Mouse (Mus musculus): ENCODE results near the gene Cdh11. TPM values are rescaled to one million over a fixed set of nuclear protein-coding genes. Genes with fewer than 3 reads are reported as not detected.
A peak's percentile ranks its signal among the peaks of the same experiment; 100 is the strongest.
"Not testable (repeated sequence)": the region's sequence is repeated elsewhere in the genome, so short reads cannot be mapped to it uniquely, and the experiment has no call there.

The Cdh11 gene
- polyA plus RNA-seq, 1 experiment from 2014 or later, result 36.0 TPM

- WGBS, result 10% methylated on average over 10 of the region's 10 CpGs
- Histone ChIP-seq H3K36me3 (ENCODE audit: control insufficient read depth, insufficient read depth) (no peaks in the 10 kb centered on the region), H3K9ac (replicated peaks; ENCODE audit: low read depth, low read length) (no peak overlapping the region), H3K27ac (ENCODE audit: low read length) (no peak overlapping the region), H3K4me3 (replicated peaks; ENCODE audit: low read length) (no peak overlapping the region), H3K27me3 (replicated peaks; ENCODE audit: control insufficient read depth, insufficient read depth, low read length) (no peaks in the 10 kb centered on the region), H3K9me3 (ENCODE audit: control insufficient read depth, low read length) (no peaks in the 10 kb centered on the region), H3K4me1 (replicated peaks; ENCODE audit: control insufficient read depth, insufficient read depth, low read length) (peaks cover 11% of the 10 kb centered on the region), H3K4me2 (ENCODE audit: low read length) (no peak overlapping the region)
- ATAC-seq, result peak; percentile 57
Measured at GRCm38 (mm10) chr8:102726206-102726935, 59.1 kb downstream of the Cdh11 start.

GRCm38 (mm10) chr8:102725496-102725895 lies 59.9 kb downstream of the Cdh11 start:
- WGBS, result 44% methylated on average over 3 of the region's 3 CpGs
- Histone ChIP-seq H3K9me3 (ENCODE audit: control insufficient read depth, low read length) (no peaks in the 10 kb centered on the region), H3K4me3 (replicated peaks; ENCODE audit: low read length) (no peak overlapping the region), H3K27ac (ENCODE audit: low read length) (0 out of 2 replicates have a peak overlapping the region, but pooled peaks have one; percentile 8), H3K36me3 (ENCODE audit: control insufficient read depth, insufficient read depth) (no peaks in the 10 kb centered on the region), H3K4me2 (ENCODE audit: low read length) (no peak overlapping the region), H3K4me1 (replicated peaks; ENCODE audit: control insufficient read depth, insufficient read depth, low read length) (peaks cover 11% of the 10 kb centered on the region), H3K9ac (replicated peaks; ENCODE audit: low read depth, low read length) (no peak overlapping the region), H3K27me3 (replicated peaks; ENCODE audit: control insufficient read depth, insufficient read depth, low read length) (no peaks in the 10 kb centered on the region)
- ATAC-seq, result peak; percentile 88

GRCm38 (mm10) chr8:102715956-102716355 lies 69.5 kb downstream of the Cdh11 start:
- no peak overlapping the region for H3K4me2 ChIP-seq (ENCODE audit: low read length)
- no peaks in the 10 kb centered on the region for H3K9me3 ChIP-seq (ENCODE audit: control insufficient read depth, low read length)
- H3K4me1 ChIP-seq (replicated peaks; ENCODE audit: control insufficient read depth, insufficient read depth, low read length), result no peaks in the 10 kb centered on the region
- no peak overlapping the region for H3K4me3 ChIP-seq (replicated peaks; ENCODE audit: low read length)
- 49% methylated on average over 4 of the region's 4 CpGs for WGBS
- no peak overlapping the region for H3K27ac ChIP-seq (ENCODE audit: low read length)
- H3K36me3 ChIP-seq (ENCODE audit: control insufficient read depth, insufficient read depth), result no peaks in the 10 kb centered on the region; the same call in 1 of the 2 replicates
- no peak for ATAC-seq
- H3K27me3 ChIP-seq (replicated peaks; ENCODE audit: control insufficient read depth, insufficient read depth, low read length), result no peaks in the 10 kb centered on the region
- H3K9ac ChIP-seq (replicated peaks; ENCODE audit: low read depth, low read length), result no peak overlapping the region

- H3K36me3 ChIP-seq (ENCODE audit: control insufficient read depth, insufficient read depth), result no peaks in the 10 kb centered on the region
- H3K9ac ChIP-seq (replicated peaks; ENCODE audit: low read depth, low read length), result no peak overlapping the region
- H3K9me3 ChIP-seq (ENCODE audit: control insufficient read depth, low read length), result no peaks in the 10 kb centered on the region
- no peak overlapping the region for H3K27ac ChIP-seq (ENCODE audit: low read length)
- H3K4me1 ChIP-seq (replicated peaks; ENCODE audit: control insufficient read depth, insufficient read depth, low read length), result no peaks in the 10 kb centered on the region
- ATAC-seq, result no peak
- H3K4me3 ChIP-seq (replicated peaks; ENCODE audit: low read length), result no peak overlapping the region
- WGBS, result 11% methylated on average over 7 of the region's 7 CpGs
- H3K4me2 ChIP-seq (ENCODE audit: low read length), result no peak overlapping the region
- no peaks in the 10 kb centered on the region for H3K27me3 ChIP-seq (replicated peaks; ENCODE audit: control insufficient read depth, insufficient read depth, low read length)
Measured at GRCm38 (mm10) chr8:102707305-102707704, 78.1 kb downstream of the Cdh11 start.

- Histone ChIP-seq H3K4me3 (replicated peaks; ENCODE audit: low read length) (no peak overlapping the region), H3K4me2 (ENCODE audit: low read length) (no peak overlapping the region), H3K9ac (replicated peaks; ENCODE audit: low read depth, low read length) (no peak overlapping the region), H3K27me3 (replicated peaks; ENCODE audit: control insufficient read depth, insufficient read depth, low read length) (no peaks in the 10 kb centered on the region), H3K4me1 (replicated peaks; ENCODE audit: control insufficient read depth, insufficient read depth, low read length) (no peaks in the 10 kb centered on the region), H3K36me3 (ENCODE audit: control insufficient read depth, insufficient read depth) (no peaks in the 10 kb centered on the region), H3K27ac (ENCODE audit: low read length) (no peak overlapping the region), H3K9me3 (ENCODE audit: control insufficient read depth, low read length) (no peaks in the 10 kb centered on the region)
- 54% methylated on average over 7 of the region's 7 CpGs for WGBS
- no peak for ATAC-seq
Measured at GRCm38 (mm10) chr8:102705376-102705905, 80.0 kb downstream of the Cdh11 start.

- Histone ChIP-seq H3K36me3 (ENCODE audit: control insufficient read depth, insufficient read depth) (no peaks in the 10 kb centered on the region), H3K4me3 (replicated peaks; ENCODE audit: low read length) (no peak overlapping the region), H3K4me2 (ENCODE audit: low read length) (no peak overlapping the region), H3K27me3 (replicated peaks; ENCODE audit: control insufficient read depth, insufficient read depth, low read length) (no peaks in the 10 kb centered on the region), H3K4me1 (replicated peaks; ENCODE audit: control insufficient read depth, insufficient read depth, low read length) (peaks cover 7% of the 10 kb centered on the region), H3K9ac (replicated peaks; ENCODE audit: low read depth, low read length) (no peak overlapping the region), H3K27ac (ENCODE audit: low read length) (no peak overlapping the region), H3K9me3 (ENCODE audit: control insufficient read depth, low read length) (no peaks in the 10 kb centered on the region)
- ATAC-seq, result no peak
- 28% methylated on average over 1 of the region's 1 CpGs for WGBS
Measured at GRCm38 (mm10) chr8:102700245-102700644, 85.2 kb downstream of the Cdh11 start.

- H3K9ac ChIP-seq (replicated peaks; ENCODE audit: low read depth, low read length), result no peak overlapping the region
- peaks cover 7% of the 10 kb centered on the region for H3K4me1 ChIP-seq (replicated peaks; ENCODE audit: control insufficient read depth, insufficient read depth, low read length)
- no peaks in the 10 kb centered on the region for H3K9me3 ChIP-seq (ENCODE audit: control insufficient read depth, low read length)
- no peak overlapping the region for H3K4me3 ChIP-seq (replicated peaks; ENCODE audit: low read length)
- H3K4me2 ChIP-seq (ENCODE audit: low read length), result no peak overlapping the region
- no peaks in the 10 kb centered on the region for H3K36me3 ChIP-seq (ENCODE audit: control insufficient read depth, insufficient read depth)
- no peaks in the 10 kb centered on the region for H3K27me3 ChIP-seq (replicated peaks; ENCODE audit: control insufficient read depth, insufficient read depth, low read length)
- ATAC-seq, result peak; percentile 78
- 3% methylated on average over 11 of the region's 11 CpGs for WGBS
- peak overlapping the region; percentile 25 for H3K27ac ChIP-seq (ENCODE audit: low read length)
Measured at GRCm38 (mm10) chr8:102698232-102698837, 87.1 kb downstream of the Cdh11 start.

GRCm38 (mm10) chr8:102693465-102693864 lies 92.0 kb downstream of the Cdh11 start:
- Histone ChIP-seq H3K4me2 (ENCODE audit: low read length) (no peak overlapping the region), H3K27ac (ENCODE audit: low read length) (no peak overlapping the region), H3K27me3 (replicated peaks; ENCODE audit: control insufficient read depth, insufficient read depth, low read length) (no peaks in the 10 kb centered on the region), H3K9ac (replicated peaks; ENCODE audit: low read depth, low read length) (no peak overlapping the region), H3K4me1 (replicated peaks; ENCODE audit: control insufficient read depth, insufficient read depth, low read length) (peaks cover 6% of the 10 kb centered on the region), H3K9me3 (ENCODE audit: control insufficient read depth, low read length) (no peaks in the 10 kb centered on the region), H3K4me3 (replicated peaks; ENCODE audit: low read length) (no peak overlapping the region), H3K36me3 (ENCODE audit: control insufficient read depth, insufficient read depth) (no peaks in the 10 kb centered on the region)
- ATAC-seq, result peak; percentile 72
- 26% methylated on average over 1 of the region's 1 CpGs for WGBS

- not testable (repeated sequence) for H3K9me3 ChIP-seq (ENCODE audit: control insufficient read depth, low read length); H3K9ac ChIP-seq (replicated peaks; ENCODE audit: low read depth, low read length); H3K27me3 ChIP-seq (replicated peaks; ENCODE audit: control insufficient read depth, insufficient read depth, low read length); H3K4me1 ChIP-seq (replicated peaks; ENCODE audit: control insufficient read depth, insufficient read depth, low read length); H3K36me3 ChIP-seq (ENCODE audit: control insufficient read depth, insufficient read depth)
- peak; percentile 38; the same call in 1 of the 2 replicates for ATAC-seq
- H3K4me3 ChIP-seq (replicated peaks; ENCODE audit: low read length), result peak overlapping the region; percentile 13; the same call in 1 of the 2 replicates
- 36% methylated on average over 7 of the region's 7 CpGs for WGBS
- peak overlapping the region; percentile 47 for H3K27ac ChIP-seq (ENCODE audit: low read length)
- peak overlapping the region; percentile 39 for H3K4me2 ChIP-seq (ENCODE audit: low read length)
Measured at GRCm38 (mm10) chr8:102685491-102685890, 100.0 kb downstream of the Cdh11 start.
